Mouse (Mus musculus) left cerebral cortex, adult 11 months (tissue): Measurements from ENCODE around the gene Srr.

Source experiments
- DNase-seq: peaks from one replicate; pipeline ENCODE4 v3.0.0; 2022; ENCODE audit warnings: low spot score

Gene Srr

GRCm38 (mm10) chr11:74863471-74863870 is 62.3 kb downstream of the Srr start:
- DNase-seq = no peak

- no peak for DNase-seq
Measured at GRCm38 (mm10) chr11:74862129-74862528, 63.6 kb downstream of the Srr start.

GRCm38 (mm10) chr11:74857756-74858155 is 68.0 kb downstream of the Srr start:
- no peak for DNase-seq
